Mouse (Mus musculus): ENCODE results near the gene Slc2a4. TPM values are rescaled to one million over a fixed set of nuclear protein-coding genes. Genes with fewer than 3 reads are reported as not detected.

The Slc2a4 gene
- polyA plus RNA-seq, 1 experiment from 2014 or later, result 36.1 TPM

DNA sequence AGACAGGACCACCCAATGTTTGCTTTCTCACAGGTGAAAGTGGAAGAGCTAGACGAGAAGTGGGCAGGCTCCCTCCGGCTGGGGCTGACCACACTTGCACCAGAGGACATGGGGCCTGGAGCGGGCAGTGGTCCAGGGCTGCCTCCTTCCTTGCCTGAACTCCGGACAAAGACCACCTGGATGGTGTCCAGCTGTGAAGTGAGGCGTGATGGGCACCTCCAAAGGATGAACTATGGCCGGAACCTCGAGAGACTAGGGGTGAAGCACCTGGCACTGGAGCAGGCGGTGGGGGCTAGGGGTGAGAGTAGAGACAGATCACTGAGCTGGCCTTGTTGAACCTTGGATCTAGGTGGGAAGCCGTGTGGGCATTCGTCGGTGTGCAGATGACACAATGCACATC, 39.3 kb downstream of the Slc2a4 start:
- no peak for ATAC-seq (ENCODE audit: insufficient number of reproducible peaks, insufficient read depth, low FRiP score, low TSS enrichment)
- Histone ChIP-seq H3K27me3 (no peaks in the 10 kb centered on the region), H3K9ac (no peak overlapping the region), H3K36me3 (peaks cover 98% of the 10 kb centered on the region), H3K4me1 (peaks cover 8% of the 10 kb centered on the region; the same call in 1 of the 2 replicates), H3K27ac (no peak overlapping the region), H3K4me2 (replicated peaks) (no peak overlapping the region), H3K4me3 (no peak overlapping the region), H3K9me3 (no peaks in the 10 kb centered on the region)
- WGBS, result 93% methylated on average over 11 of the region's 11 CpGs

DNA sequence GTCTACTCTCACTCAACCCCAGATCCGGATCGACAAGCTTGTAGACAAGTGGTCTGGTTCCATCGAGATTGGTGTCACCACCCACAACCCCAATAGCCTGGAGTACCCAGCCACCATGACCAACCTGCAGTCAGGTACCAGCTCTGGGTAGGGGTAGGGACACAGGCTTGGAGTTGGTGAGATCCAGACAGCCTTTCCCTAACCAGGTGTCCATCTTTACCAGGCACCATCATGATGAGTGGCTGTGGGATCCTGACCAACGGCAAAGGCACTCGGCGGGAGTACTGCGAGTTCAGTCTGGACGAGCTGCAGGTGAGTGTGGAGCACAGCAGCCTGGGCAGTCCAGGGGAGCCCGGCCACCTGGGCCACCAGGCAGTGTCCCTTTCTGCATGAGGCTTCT, 43.7 kb downstream of the Slc2a4 start:
- peaks cover 57% of the 10 kb centered on the region for H3K36me3 ChIP-seq
- no peak overlapping the region for H3K4me3 ChIP-seq
- 96% methylated on average over 9 of the region's 9 CpGs for WGBS
- no peaks in the 10 kb centered on the region for H3K27me3 ChIP-seq
- H3K9ac ChIP-seq, result no peak overlapping the region
- no peak overlapping the region for H3K27ac ChIP-seq
- H3K9me3 ChIP-seq, result no peaks in the 10 kb centered on the region
- ATAC-seq (ENCODE audit: insufficient number of reproducible peaks, insufficient read depth, low FRiP score, low TSS enrichment), result no peak
- H3K4me1 ChIP-seq, result peaks cover 18% of the 10 kb centered on the region
- H3K4me2 ChIP-seq (replicated peaks), result no peak overlapping the region

DNA sequence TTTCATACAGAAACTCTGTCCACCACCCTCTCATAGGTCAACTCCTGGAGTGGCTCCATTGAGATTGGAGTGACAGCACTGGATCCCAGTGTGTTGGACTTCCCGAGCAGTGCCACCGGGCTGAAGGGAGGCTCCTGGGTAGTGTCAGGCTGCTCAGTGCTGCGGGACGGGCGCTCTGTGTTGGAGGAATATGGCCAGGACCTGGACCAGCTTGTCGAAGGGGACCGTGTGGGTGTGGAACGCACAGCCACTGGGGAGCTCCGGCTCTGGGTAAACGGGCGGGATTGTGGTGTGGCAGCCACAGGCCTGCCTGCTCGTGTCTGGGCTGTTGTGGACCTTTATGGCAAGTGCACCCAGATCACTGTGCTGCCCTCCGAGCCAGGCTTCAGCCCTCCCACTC, 45.0 kb downstream of the Slc2a4 start:
- H3K27ac ChIP-seq, result no peak overlapping the region
- no peaks in the 10 kb centered on the region for H3K27me3 ChIP-seq
- no peak for ATAC-seq (ENCODE audit: insufficient number of reproducible peaks, insufficient read depth, low FRiP score, low TSS enrichment)
- H3K4me2 ChIP-seq (replicated peaks), result peak overlapping the region; percentile 87
- H3K9me3 ChIP-seq, result no peaks in the 10 kb centered on the region
- peak overlapping the region; percentile 78 for H3K4me3 ChIP-seq
- peaks cover 24% of the 10 kb centered on the region for H3K4me1 ChIP-seq
- peak overlapping the region; percentile 82 for H3K9ac ChIP-seq
- WGBS, result 87% methylated on average over 13 of the region's 13 CpGs
- peaks cover 44% of the 10 kb centered on the region for H3K36me3 ChIP-seq

DNA sequence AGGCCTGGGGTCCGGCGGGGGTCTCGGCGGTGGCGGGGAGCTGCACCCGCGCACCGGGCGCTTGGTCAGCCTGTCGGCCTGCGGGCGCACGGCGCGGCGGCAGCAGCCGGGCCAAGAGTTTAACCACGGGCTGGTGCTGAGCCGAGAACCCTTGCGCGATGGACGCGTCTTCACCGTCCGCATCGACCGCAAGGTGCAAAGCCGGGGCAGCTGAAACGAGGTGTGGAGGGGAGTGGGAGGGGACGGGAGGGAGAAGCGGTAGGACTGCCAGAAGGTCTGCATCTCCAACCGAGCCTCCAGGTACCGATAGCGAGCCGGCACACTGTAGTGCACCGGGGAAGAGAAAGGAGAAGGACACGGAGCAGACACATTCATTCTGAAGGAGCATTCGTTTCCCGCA, 46.0 kb downstream of the Slc2a4 start:
- peak overlapping the region; percentile 82 for H3K9ac ChIP-seq
- H3K9me3 ChIP-seq, result no peaks in the 10 kb centered on the region
- no peaks in the 10 kb centered on the region for H3K27me3 ChIP-seq
- no peak for ATAC-seq (ENCODE audit: insufficient number of reproducible peaks, insufficient read depth, low FRiP score, low TSS enrichment)
- under 1% methylated on average over 33 of the region's 39 CpGs for WGBS
- peak overlapping the region; percentile 78 for H3K4me3 ChIP-seq
- peak overlapping the region; percentile 96 for H3K27ac ChIP-seq
- H3K4me2 ChIP-seq (replicated peaks), result peak overlapping the region; percentile 87
- H3K36me3 ChIP-seq, result peaks cover 37% of the 10 kb centered on the region
- peaks cover 24% of the 10 kb centered on the region for H3K4me1 ChIP-seq

DNA sequence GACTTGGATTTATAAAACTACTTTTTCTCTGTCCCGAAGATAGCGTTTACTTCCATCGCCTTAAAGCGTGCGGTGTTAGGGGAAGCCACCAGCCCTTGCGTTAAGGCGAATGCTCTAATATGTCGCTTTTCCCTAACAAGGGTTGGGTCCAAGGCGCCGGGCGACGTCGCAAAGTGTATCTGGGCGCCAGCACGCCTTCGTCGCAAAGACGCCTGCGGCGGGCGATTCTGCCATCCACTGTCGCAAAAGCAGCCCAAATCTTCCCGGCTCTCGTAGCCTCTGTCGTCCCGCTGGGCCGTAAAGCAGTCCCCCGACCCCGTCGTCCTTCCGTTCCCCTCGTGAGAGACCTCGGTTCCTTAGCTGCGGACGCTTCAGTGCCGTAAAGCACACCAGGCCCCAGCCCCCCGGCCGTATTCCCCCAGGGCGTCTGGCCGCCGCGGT, 46.6 kb downstream of the Slc2a4 start:
- Histone ChIP-seq H3K4me2 (replicated peaks) (peak overlapping the region; percentile 87), H3K4me1 (peaks cover 24% of the 10 kb centered on the region), H3K9ac (peak overlapping the region; percentile 82), H3K9me3 (no peaks in the 10 kb centered on the region), H3K4me3 (peak overlapping the region; percentile 78), H3K36me3 (peaks cover 32% of the 10 kb centered on the region), H3K27ac (peak overlapping the region; percentile 96), H3K27me3 (no peaks in the 10 kb centered on the region)
- under 1% methylated on average over 42 of the region's 42 CpGs for WGBS
- ATAC-seq (ENCODE audit: insufficient number of reproducible peaks, insufficient read depth, low FRiP score, low TSS enrichment), result peak; percentile 43

DNA sequence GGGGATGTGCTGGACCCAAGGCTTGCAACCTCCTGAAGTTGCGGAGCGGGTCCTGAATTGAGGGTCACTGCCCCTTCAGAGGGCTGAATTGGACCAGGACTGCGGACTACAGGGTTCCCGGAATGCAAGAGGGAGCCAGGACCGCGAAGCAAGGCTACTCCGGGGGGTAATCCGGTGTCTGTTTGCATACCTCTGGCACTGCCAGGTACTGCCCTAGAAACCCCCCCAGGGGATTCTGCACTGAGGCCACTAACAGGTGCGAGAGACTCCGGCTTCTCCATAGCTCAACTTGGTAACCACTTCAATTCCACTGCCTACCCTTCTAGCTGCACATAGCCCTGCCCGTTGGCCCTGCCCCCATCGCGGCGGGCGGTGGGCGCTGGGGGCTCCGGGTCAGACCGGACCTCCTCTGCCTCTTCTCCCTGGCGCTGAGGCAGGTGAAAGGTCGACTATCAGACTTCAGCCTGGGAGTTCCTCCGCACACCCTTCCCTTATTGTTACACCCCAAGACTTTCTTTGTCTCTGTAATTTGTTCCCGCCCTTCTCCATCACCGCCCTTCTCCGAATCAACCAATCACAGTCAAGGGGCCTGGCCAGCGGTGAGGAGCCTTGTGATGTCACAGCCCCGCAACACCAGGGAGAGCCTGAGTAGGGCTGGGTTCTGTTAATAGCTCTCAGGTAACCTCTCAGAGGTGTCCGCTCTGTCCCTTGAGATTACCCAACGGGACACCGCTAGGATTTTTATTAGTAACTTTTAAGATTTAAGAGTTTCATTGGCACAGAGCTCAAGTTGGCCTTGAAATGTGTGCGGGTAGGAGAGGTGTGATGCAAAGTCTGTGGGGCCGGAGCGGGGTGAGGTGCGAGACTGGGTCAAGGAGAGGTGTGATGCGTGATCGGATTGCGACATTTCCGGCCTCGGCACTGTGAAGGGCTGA, 47.2 kb downstream of the Slc2a4 start, which contains the start of the genes 2810408A11Rik and Neurl4:
Gene 2810408A11Rik (minus strand): TSS at position 517 of the 935 bp plus-strand sequence.
Gene Neurl4 (plus strand): TSS at position 602 of the 935 bp plus-strand sequence.
- H3K4me2 ChIP-seq (replicated peaks), result peak within 1 kb of the TSS; percentile 87
- peak within 1 kb of the TSS; percentile 78 for H3K4me3 ChIP-seq
- peak; percentile 92 for ATAC-seq (ENCODE audit: insufficient number of reproducible peaks, insufficient read depth, low FRiP score, low TSS enrichment)
- peaks cover 24% of the 10 kb centered on the region for H3K4me1 ChIP-seq
- H3K9ac ChIP-seq, result peak within 1 kb of the TSS; percentile 86
- H3K27ac ChIP-seq, result peak within 1 kb of the TSS; percentile 96
- H3K36me3 ChIP-seq, result peaks cover 25% of the 10 kb centered on the region
- WGBS, result under 1% methylated on average over 38 of the region's 38 CpGs
- H3K9me3 ChIP-seq, result no peaks in the 10 kb centered on the region
- H3K27me3 ChIP-seq, result no peaks in the 10 kb centered on the region

DNA sequence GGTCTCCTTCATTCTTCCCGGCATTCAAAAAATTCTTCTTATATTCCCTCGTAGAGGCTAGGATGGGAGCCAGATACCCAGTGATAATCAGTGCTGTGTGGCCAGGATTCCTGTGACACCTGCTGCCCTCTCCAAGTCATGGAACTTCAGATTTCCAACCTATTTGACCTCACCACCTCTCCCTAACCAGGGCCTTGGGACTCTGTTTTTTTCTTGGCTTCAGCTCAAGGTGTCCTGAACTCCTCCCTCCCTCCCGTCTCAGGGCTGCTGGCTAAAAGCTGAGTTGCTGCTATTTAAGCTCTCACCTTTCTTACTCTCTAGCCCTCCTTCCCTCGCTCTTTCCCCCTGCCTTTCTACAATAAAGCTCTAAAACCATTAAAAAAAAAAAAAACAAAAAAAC, 48.1 kb downstream of the Slc2a4 start:
- Histone ChIP-seq H3K36me3 (peaks cover 16% of the 10 kb centered on the region), H3K9ac (peak overlapping the region; percentile 86), H3K4me2 (replicated peaks) (peak overlapping the region; percentile 87), H3K4me3 (peak overlapping the region; percentile 78), H3K27me3 (no peaks in the 10 kb centered on the region), H3K27ac (peak overlapping the region; percentile 96; the same call in 1 of the 2 replicates), H3K9me3 (no peaks in the 10 kb centered on the region), H3K4me1 (peaks cover 24% of the 10 kb centered on the region)
- ATAC-seq (ENCODE audit: insufficient number of reproducible peaks, insufficient read depth, low FRiP score, low TSS enrichment), result no peak
- 16% methylated on average over 4 of the region's 4 CpGs for WGBS

DNA sequence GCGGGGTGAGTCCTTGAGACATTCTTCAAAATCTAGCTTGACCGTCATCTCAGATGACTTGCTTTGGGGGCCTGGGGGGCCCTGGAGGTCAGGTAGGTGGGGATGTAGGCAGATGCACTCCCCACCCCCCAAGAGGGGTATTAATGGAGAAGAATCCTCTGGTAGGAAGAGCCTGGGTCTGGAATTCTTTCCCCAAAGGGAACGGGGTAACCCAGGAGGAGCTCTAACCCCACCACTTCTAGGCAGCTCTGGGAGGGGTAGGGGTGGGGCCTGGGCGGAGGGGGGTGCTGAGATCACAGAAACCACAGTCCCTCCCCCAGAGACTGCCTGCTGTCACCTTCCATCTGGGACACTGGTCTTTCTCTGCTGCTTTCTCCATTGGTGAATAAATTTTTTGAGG, 52.7 kb downstream of the Slc2a4 start, which contains the start of gene Acap1:
Gene Acap1 (minus strand): TSS at position 249 of the 400 bp plus-strand sequence.
- no peak for ATAC-seq (ENCODE audit: insufficient number of reproducible peaks, insufficient read depth, low FRiP score, low TSS enrichment)
- Histone ChIP-seq H3K36me3 (0 out of 2 replicates have a peak, but pooled peaks cover 3% of the 10 kb centered on the region), H3K27ac (no peak within 1 kb of the TSS), H3K4me1 (peaks cover 12% of the 10 kb centered on the region), H3K9me3 (no peaks in the 10 kb centered on the region), H3K4me2 (replicated peaks) (no peak within 1 kb of the TSS), H3K9ac (no peak within 1 kb of the TSS), H3K27me3 (0 out of 2 replicates have a peak, but pooled peaks cover 2% of the 10 kb centered on the region), H3K4me3 (no peak within 1 kb of the TSS)
- 63% methylated on average over 4 of the region's 4 CpGs for WGBS

DNA sequence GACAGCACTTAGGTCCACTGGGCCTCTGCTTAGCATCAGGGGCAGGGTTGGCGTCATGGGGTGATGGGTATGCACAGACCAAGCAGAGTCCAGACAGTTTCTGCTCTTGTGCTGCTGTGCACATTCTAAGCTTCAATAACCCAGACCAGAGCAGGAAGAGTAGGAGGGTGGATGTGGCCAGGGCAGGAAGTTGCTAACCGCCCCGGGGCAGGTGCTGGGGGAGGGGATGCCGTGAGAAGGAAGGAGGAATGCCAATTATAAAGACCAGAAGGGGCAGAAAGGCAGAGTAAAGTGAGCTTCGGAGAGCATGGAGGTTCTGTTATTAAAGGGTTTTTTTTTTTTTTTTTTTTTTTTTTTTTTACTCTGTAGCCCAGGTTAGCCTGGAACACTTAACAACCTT, 53.3 kb downstream of the Slc2a4 start:
- 0 out of 2 replicates have a peak, but pooled peaks cover 2% of the 10 kb centered on the region for H3K27me3 ChIP-seq
- no peak overlapping the region for H3K4me2 ChIP-seq (replicated peaks)
- H3K36me3 ChIP-seq, result 0 out of 2 replicates have a peak, but pooled peaks cover 3% of the 10 kb centered on the region
- H3K9ac ChIP-seq, result no peak overlapping the region
- H3K27ac ChIP-seq, result no peak overlapping the region
- no peak overlapping the region for H3K4me3 ChIP-seq
- H3K9me3 ChIP-seq, result no peaks in the 10 kb centered on the region
- peaks cover 10% of the 10 kb centered on the region for H3K4me1 ChIP-seq
- 72% methylated on average over 5 of the region's 5 CpGs for WGBS
- ATAC-seq (ENCODE audit: insufficient number of reproducible peaks, insufficient read depth, low FRiP score, low TSS enrichment), result no peak

Small RNA genes lying within 50 kb of the gene (microRNA-seq; reads per million reads assigned to microRNA genes)
- gene Gm44349, result not detected

Other genes starting within 250 kb of the Slc2a4 start
- gene Polr2a, start 189.6 kb downstream of the Slc2a4 start, polyA plus RNA-seq (2016; fragmentation: Nextera tagmentation; extraction: Ambion mirVana), result 27.9 and 32.7 TPM in 2 replicates
- not detected in 2 replicates for gene Slc35g3, start 186.2 kb downstream of the Slc2a4 start, polyA plus RNA-seq (2016; fragmentation: Nextera tagmentation; extraction: Ambion mirVana)
- 2.1 and 2.4 TPM in 2 replicates for gene Zbtb4, start 182.3 kb downstream of the Slc2a4 start, polyA plus RNA-seq (2016; fragmentation: Nextera tagmentation; extraction: Ambion mirVana)
- gene Chrnb1, start 152.2 kb downstream of the Slc2a4 start, polyA plus RNA-seq (2016; fragmentation: Nextera tagmentation; extraction: Ambion mirVana), result 11.1 and 11.9 TPM in 2 replicates
- gene Fgf11, start 146.3 kb downstream of the Slc2a4 start, polyA plus RNA-seq (2016; fragmentation: Nextera tagmentation; extraction: Ambion mirVana), result 1.7 and 2.2 TPM in 2 replicates
- 2.9 and 3.0 TPM in 2 replicates for gene Tmem102, start 142.6 kb downstream of the Slc2a4 start, polyA plus RNA-seq (2016; fragmentation: Nextera tagmentation; extraction: Ambion mirVana)
- not detected in 2 replicates for gene Gm39566, start 132.9 kb downstream of the Slc2a4 start, polyA plus RNA-seq (2016; fragmentation: Nextera tagmentation; extraction: Ambion mirVana)
- not detected in 2 replicates for gene Spem2, start 129.7 kb downstream of the Slc2a4 start, polyA plus RNA-seq (2016; fragmentation: Nextera tagmentation; extraction: Ambion mirVana)
- 0.29 and 0.58 TPM in 2 replicates for gene Spem1, start 126.0 kb downstream of the Slc2a4 start, polyA plus RNA-seq (2016; fragmentation: Nextera tagmentation; extraction: Ambion mirVana)
- gene Nlgn2, start 110.4 kb downstream of the Slc2a4 start, polyA plus RNA-seq (2016; fragmentation: Nextera tagmentation; extraction: Ambion mirVana), result 13.0 and 13.1 TPM in 2 replicates
- gene Tmem256, start 109.7 kb downstream of the Slc2a4 start, polyA plus RNA-seq (2016; fragmentation: Nextera tagmentation; extraction: Ambion mirVana), result 351 and 399 TPM in 2 replicates
- gene Plscr3, start 101.8 kb downstream of the Slc2a4 start, polyA plus RNA-seq (2016; fragmentation: Nextera tagmentation; extraction: Ambion mirVana), result 122 and 127 TPM in 2 replicates
- 2.4 and 2.5 TPM in 2 replicates for gene Tnk1, start 89.5 kb downstream of the Slc2a4 start, polyA plus RNA-seq (2016; fragmentation: Nextera tagmentation; extraction: Ambion mirVana)
- gene Tmem95, start 70.2 kb downstream of the Slc2a4 start, polyA plus RNA-seq (2016; fragmentation: Nextera tagmentation; extraction: Ambion mirVana), result not detected in 2 replicates
- 2.9 and 3.0 TPM in 2 replicates for gene Kctd11, start 66.8 kb downstream of the Slc2a4 start, polyA plus RNA-seq (2016; fragmentation: Nextera tagmentation; extraction: Ambion mirVana)
- 0.83 and 1.3 TPM in 2 replicates for gene Acap1, start 52.6 kb downstream of the Slc2a4 start, polyA plus RNA-seq (2016; fragmentation: Nextera tagmentation; extraction: Ambion mirVana)
- 21.4 and 23.6 TPM in 2 replicates for gene 2810408A11Rik, start 47.2 kb downstream of the Slc2a4 start, polyA plus RNA-seq (2016; fragmentation: Nextera tagmentation; extraction: Ambion mirVana)
- gene Neurl4, start 47.1 kb downstream of the Slc2a4 start, polyA plus RNA-seq (2016; fragmentation: Nextera tagmentation; extraction: Ambion mirVana), result 14.2 and 15.9 TPM in 2 replicates
- gene Gps2, start 34.3 kb downstream of the Slc2a4 start, polyA plus RNA-seq (2016; fragmentation: Nextera tagmentation; extraction: Ambion mirVana), result 84.8 and 92.0 TPM in 2 replicates
- 1,661 and 1,669 TPM in 2 replicates for gene Eif5a, start 26.2 kb downstream of the Slc2a4 start, polyA plus RNA-seq (2016; fragmentation: Nextera tagmentation; extraction: Ambion mirVana)
- gene Ybx2, start 12.4 kb downstream of the Slc2a4 start, polyA plus RNA-seq (2016; fragmentation: Nextera tagmentation; extraction: Ambion mirVana), result 10.7 and 11.4 TPM in 2 replicates
- gene Cldn7, start 16.6 kb upstream of the Slc2a4 start, polyA plus RNA-seq (2016; fragmentation: Nextera tagmentation; extraction: Ambion mirVana), result 29.6 and 32.2 TPM in 2 replicates
- gene Ctdnep1, start 33.0 kb upstream of the Slc2a4 start, polyA plus RNA-seq (2016; fragmentation: Nextera tagmentation; extraction: Ambion mirVana), result 32.4 and 32.8 TPM in 2 replicates
- gene Elp5, start 34.3 kb upstream of the Slc2a4 start, polyA plus RNA-seq (2016; fragmentation: Nextera tagmentation; extraction: Ambion mirVana), result 123 and 130 TPM in 2 replicates
- 463 and 471 TPM in 2 replicates for gene Gabarap, start 43.0 kb upstream of the Slc2a4 start, polyA plus RNA-seq (2016; fragmentation: Nextera tagmentation; extraction: Ambion mirVana)
- gene Phf23, start 47.6 kb upstream of the Slc2a4 start, polyA plus RNA-seq (2016; fragmentation: Nextera tagmentation; extraction: Ambion mirVana), result 95.1 and 99.1 TPM in 2 replicates
- gene Dvl2, start 52.4 kb upstream of the Slc2a4 start, polyA plus RNA-seq (2016; fragmentation: Nextera tagmentation; extraction: Ambion mirVana), result 67.2 and 70.3 TPM in 2 replicates
- 66.8 and 70.4 TPM in 2 replicates for gene Acadvl, start 67.2 kb upstream of the Slc2a4 start, polyA plus RNA-seq (2016; fragmentation: Nextera tagmentation; extraction: Ambion mirVana)
- 12.6 and 14.9 TPM in 2 replicates for gene Dlg4, start 68.8 kb upstream of the Slc2a4 start, polyA plus RNA-seq (2016; fragmentation: Nextera tagmentation; extraction: Ambion mirVana)
- 0.51 and 0.83 TPM in 2 replicates for gene Asgr1, start 105.9 kb upstream of the Slc2a4 start, polyA plus RNA-seq (2016; fragmentation: Nextera tagmentation; extraction: Ambion mirVana)
- gene Asgr2, start 144.5 kb upstream of the Slc2a4 start, polyA plus RNA-seq (2016; fragmentation: Nextera tagmentation; extraction: Ambion mirVana), result not detected in 2 replicates
- 0.41 TPM in 1 of 2 replicates, not detected in the other for gene Mgl2, start 182.1 kb upstream of the Slc2a4 start, polyA plus RNA-seq (2016; fragmentation: Nextera tagmentation; extraction: Ambion mirVana)
- 0.29 TPM in 1 of 2 replicates, not detected in the other for gene Clec10a, start 208.0 kb upstream of the Slc2a4 start, polyA plus RNA-seq (2016; fragmentation: Nextera tagmentation; extraction: Ambion mirVana)

All from embryonic facial prominence, embryonic 12.5 days (tissue).